Comparison of ENCODE assay signal across 9 mouse cellular contexts in genomic region chr16:31589576-31589975, GRCm38 (mm10).
DNase-seq lines count a peak whose midpoint lies in the region; ATAC-seq and TF ChIP-seq lines count a peak whose summit lies in the region.
"Had no signal": no experiment of that assay in that cellular context is flagged by ENCODE, and none has a peak within 500 bp of the region (broad histone marks: within the 10 kb centered on the region; RNA-seq: fewer than 3 reads in every experiment).

No protein-coding gene starts in this region.

- TF ChIP-seq POLR2A in limb, embryonic 14.5 days (IDR thresholded peaks at IDR 0.05; ENCODE audit: borderline replicate concordance, extremely low read depth, insufficient read depth, insufficient read length), result no peak

- H3K4me1 ChIP-seq in hindbrain, embryonic 10.5 days (replicated peaks), result peaks cover 50% of the 10 kb centered on the region
- peaks cover 29% of the 10 kb centered on the region for H3K4me1 ChIP-seq in hindbrain, embryonic 16.5 days (ENCODE audit: control insufficient read depth, insufficient read depth, low read depth, low read length)
- H3K4me1 ChIP-seq in forebrain, embryonic 11.5 days (replicated peaks; ENCODE audit: control insufficient read depth, insufficient read depth, low read length), result peaks cover 24% of the 10 kb centered on the region
- peaks cover 36% of the 10 kb centered on the region for H3K4me1 ChIP-seq in limb, embryonic 14.5 days (ENCODE audit: control insufficient read depth, insufficient read depth, low read length)

- H3K4me3 ChIP-seq in hindbrain, embryonic 10.5 days, result no peak overlapping the region
- no peak overlapping the region for H3K4me3 ChIP-seq in hindbrain, embryonic 16.5 days (ENCODE audit: low read length)
- no peak overlapping the region for H3K4me3 ChIP-seq in forebrain, embryonic 11.5 days (ENCODE audit: low read depth, low read length)
- no peak overlapping the region for H3K4me3 ChIP-seq in limb, embryonic 14.5 days (replicated peaks; ENCODE audit: low read length)

- no peak overlapping the region for H3K9ac ChIP-seq in hindbrain, embryonic 16.5 days (ENCODE audit: low read depth, low read length)
- H3K9ac ChIP-seq in forebrain, embryonic 11.5 days (ENCODE audit: low read length), result no peak overlapping the region
- no peak overlapping the region for H3K9ac ChIP-seq in limb, embryonic 14.5 days (ENCODE audit: low read depth, low read length, severe bottlenecking)

- peak overlapping the region; percentile 66 for H3K27ac ChIP-seq in hindbrain, embryonic 10.5 days
- no peak overlapping the region; the same call in 1 of the 2 replicates for H3K27ac ChIP-seq in hindbrain, embryonic 16.5 days (ENCODE audit: low read depth, low read length)
- peak overlapping the region; percentile 9; the same call in 1 of the 2 replicates for H3K27ac ChIP-seq in forebrain, embryonic 11.5 days (ENCODE audit: low read depth, low read length)
- H3K27ac ChIP-seq in limb, embryonic 14.5 days (replicated peaks; ENCODE audit: low read depth, low read length), result no peak overlapping the region

- 22% methylated on average over 6 of the region's 6 CpGs for WGBS in hindbrain, embryonic 10.5 days
- whole genome bisulfite sequencing in hindbrain, embryonic 16.5 days, result 15% methylated on average over 6 of the region's 6 CpGs
- WGBS in forebrain, embryonic 11.5 days, result 15% methylated on average over 6 of the region's 6 CpGs
- whole genome bisulfite sequencing in limb, embryonic 14.5 days, result 21% methylated on average over 6 of the region's 6 CpGs

- no peaks in the 10 kb centered on the region for H3K27me3 ChIP-seq in hindbrain, embryonic 10.5 days (ENCODE audit: insufficient read depth, poor library complexity, severe bottlenecking)
- no peaks in the 10 kb centered on the region for H3K27me3 ChIP-seq in hindbrain, embryonic 16.5 days (replicated peaks; ENCODE audit: control insufficient read depth, insufficient read depth, low read length)
- no peaks in the 10 kb centered on the region for H3K27me3 ChIP-seq in forebrain, embryonic 11.5 days (ENCODE audit: control insufficient read depth, insufficient read depth, low read length)
- H3K27me3 ChIP-seq in limb, embryonic 14.5 days (ENCODE audit: control insufficient read depth, insufficient read depth, low read length), result no peaks in the 10 kb centered on the region

- H3K4me2 ChIP-seq in hindbrain, embryonic 16.5 days (ENCODE audit: low read length), result no peak overlapping the region
- no peak overlapping the region for H3K4me2 ChIP-seq in forebrain, embryonic 11.5 days (ENCODE audit: low read depth, low read length, severe bottlenecking)
- no peak overlapping the region for H3K4me2 ChIP-seq in limb, embryonic 14.5 days (replicated peaks; ENCODE audit: low read depth, low read length, severe bottlenecking)

- H3K9me3 ChIP-seq in hindbrain, embryonic 10.5 days, result no peaks in the 10 kb centered on the region
- no peaks in the 10 kb centered on the region for H3K9me3 ChIP-seq in hindbrain, embryonic 16.5 days (ENCODE audit: control insufficient read depth, low read length)
- H3K9me3 ChIP-seq in forebrain, embryonic 11.5 days (ENCODE audit: control insufficient read depth, low read length), result no peaks in the 10 kb centered on the region
- no peaks in the 10 kb centered on the region for H3K9me3 ChIP-seq in limb, embryonic 14.5 days (ENCODE audit: control insufficient read depth, low read length)

- no peak for ATAC-seq in hindbrain, embryonic 16.5 days
- no peak for ATAC-seq in forebrain, embryonic 11.5 days (replicated peaks; ENCODE audit: low FRiP score)
- no peak for ATAC-seq in limb, embryonic 14.5 days (ENCODE audit: low FRiP score, low read depth)

- peak; percentile 23 for DNase-seq in hindbrain, embryonic 10.5 days (ENCODE audit: low spot score)
- DNase-seq in ZHBTc4 (ENCODE audit: low read depth, low spot score), result peak; percentile 44
- no peak for DNase-seq in forebrain, embryonic 11.5 days (ENCODE audit: low spot score)
- peak; percentile 29 for DNase-seq in limb, embryonic 14.5 days (ENCODE audit: low spot score)
- no peak for DNase-seq in thymus, postnatal 4 days
- DNase-seq in right cerebral cortex, postnatal 10 days (ENCODE audit: low spot score in 2 of 2), result no peak
- no peak for DNase-seq in B cell, adult 2 months
- DNase-seq: cerebellum, adult 11 months had no signal

- H3K36me3 ChIP-seq in hindbrain, embryonic 10.5 days, result no peaks in the 10 kb centered on the region
- no peaks in the 10 kb centered on the region for H3K36me3 ChIP-seq in hindbrain, embryonic 16.5 days (ENCODE audit: control insufficient read depth, insufficient read depth, low read length)
- H3K36me3 ChIP-seq in forebrain, embryonic 11.5 days (ENCODE audit: control insufficient read depth, insufficient read depth, low read length), result no peaks in the 10 kb centered on the region
- no peaks in the 10 kb centered on the region for H3K36me3 ChIP-seq in limb, embryonic 14.5 days (ENCODE audit: control insufficient read depth, insufficient read depth, low read length)

Comparison
In these comparisons a context has a peak if more than half of its experiments do, and no peak if none do; other contexts are left out.
1. H3K27ac ChIP-seq: peak in hindbrain, embryonic 10.5 days (single experiment) and forebrain, embryonic 11.5 days (single experiment); none in hindbrain, embryonic 16.5 days (single experiment) and limb, embryonic 14.5 days (single experiment).
2. DNase-seq: peak in hindbrain, embryonic 10.5 days (single experiment), ZHBTc4 (single experiment) and limb, embryonic 14.5 days (single experiment); none in forebrain, embryonic 11.5 days (single experiment), thymus, postnatal 4 days (single experiment), right cerebral cortex, postnatal 10 days (0 of 2) and B cell, adult 2 months (0 of 2).